Mouse (Mus musculus): ENCODE data around the gene Clstn1.

Gene Clstn1

DNA sequence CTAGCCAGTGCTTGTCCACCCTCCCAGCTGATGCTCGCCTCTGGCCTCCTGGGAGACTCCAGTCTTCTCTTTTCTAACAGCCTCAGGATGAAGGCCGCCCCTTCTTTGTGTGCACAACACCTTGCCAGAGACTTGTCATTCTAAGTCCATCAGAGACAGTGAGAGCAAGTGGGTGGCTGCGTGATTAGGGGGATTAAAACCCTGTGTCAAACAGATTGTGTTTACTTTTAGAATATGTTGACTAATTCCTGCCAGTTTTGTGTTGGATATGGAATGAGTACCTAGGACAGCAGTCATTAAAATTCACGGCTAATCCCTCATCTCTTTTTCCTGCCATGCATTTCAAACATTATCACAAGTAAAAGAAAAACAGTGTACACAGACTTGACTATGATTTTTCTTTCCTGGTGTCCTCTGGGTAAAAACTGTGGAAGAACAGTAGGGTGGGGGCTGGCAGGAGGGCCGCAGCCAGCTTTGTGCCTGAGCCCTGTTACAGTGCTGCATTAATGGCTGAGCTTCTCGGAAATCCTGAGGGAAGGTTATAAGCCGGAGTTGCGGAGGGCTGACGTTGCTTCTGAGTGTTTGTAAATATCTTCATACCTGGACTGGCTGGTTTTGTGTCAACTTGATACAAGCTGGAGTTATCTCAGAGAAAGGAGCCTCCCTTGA is 8.8 kb downstream of the Clstn1 start:
- in situ Hi-C loops (cut with MboI; ENCODE audit: unreplicated experiment in 2 of 2): no loop called here

- in situ Hi-C loops (cut with MboI; ENCODE audit: unreplicated experiment in 2 of 2): no loop called here
Measured at GRCm38 (mm10) chr4:149597641-149598208, 11.5 kb downstream of the Clstn1 start.

GRCm38 (mm10) chr4:149599549-149599948 is 13.3 kb downstream of the Clstn1 start:
- in situ Hi-C loops (cut with MboI; ENCODE audit: unreplicated experiment in 2 of 2): no loop called here

GRCm38 (mm10) chr4:149600130-149600529 is 13.9 kb downstream of the Clstn1 start:
- in situ Hi-C loops (cut with MboI; ENCODE audit: unreplicated experiment in 2 of 2): loop anchor here in 1 of 2 experiments (10.0 to 25.0 kb wide), 2 partner anchors 455 to 512 kb away; partner anchors contain the start of gene Slc2a5

- in situ Hi-C loops (cut with MboI; ENCODE audit: unreplicated experiment in 2 of 2): loop anchor here in 1 of 2 experiments (10.0 to 25.0 kb wide), 2 partner anchors 457 to 511 kb away; partner anchors contain the start of gene Slc2a5
Measured at GRCm38 (mm10) chr4:149601484-149601883, 15.2 kb downstream of the Clstn1 start.

GRCm38 (mm10) chr4:149602236-149602635 is 16.0 kb downstream of the Clstn1 start:
- in situ Hi-C loops (cut with MboI; ENCODE audit: unreplicated experiment in 2 of 2): loop anchor here in 1 of 2 experiments (10.0 to 25.0 kb wide), 2 partner anchors 457 to 510 kb away; partner anchors contain the start of gene Slc2a5

DNA sequence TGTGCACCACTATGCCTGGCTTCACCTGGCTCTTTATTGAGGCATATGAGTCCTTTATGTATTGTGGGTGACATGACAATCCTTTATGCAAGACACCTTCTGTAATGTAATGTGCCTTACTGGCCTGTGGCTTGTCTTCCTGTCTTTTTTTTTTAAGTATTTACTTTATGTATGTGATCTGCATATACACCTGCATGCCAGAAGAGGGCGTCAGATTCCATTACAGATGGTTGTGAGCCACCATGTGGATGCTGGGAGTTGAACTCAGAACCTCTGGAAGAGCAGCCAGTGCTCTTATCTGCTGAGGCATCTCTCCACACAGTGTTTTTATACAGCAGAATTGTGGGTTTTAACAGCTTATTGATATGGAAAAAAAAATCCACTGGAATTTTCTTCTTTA is 17.6 kb downstream of the Clstn1 start:
- in situ Hi-C loops (cut with MboI; ENCODE audit: unreplicated experiment in 2 of 2): loop anchor here in 1 of 2 experiments (10.0 to 25.0 kb wide), 2 partner anchors 459 to 508 kb away; partner anchors contain the start of gene Slc2a5

GRCm38 (mm10) chr4:149604518-149604917 is 18.2 kb downstream of the Clstn1 start:
- in situ Hi-C loops (cut with MboI; ENCODE audit: unreplicated experiment in 2 of 2): loop anchor here in 1 of 2 experiments (10.0 to 25.0 kb wide), 2 partner anchors 460 to 508 kb away; partner anchors contain the start of gene Slc2a5

DNA sequence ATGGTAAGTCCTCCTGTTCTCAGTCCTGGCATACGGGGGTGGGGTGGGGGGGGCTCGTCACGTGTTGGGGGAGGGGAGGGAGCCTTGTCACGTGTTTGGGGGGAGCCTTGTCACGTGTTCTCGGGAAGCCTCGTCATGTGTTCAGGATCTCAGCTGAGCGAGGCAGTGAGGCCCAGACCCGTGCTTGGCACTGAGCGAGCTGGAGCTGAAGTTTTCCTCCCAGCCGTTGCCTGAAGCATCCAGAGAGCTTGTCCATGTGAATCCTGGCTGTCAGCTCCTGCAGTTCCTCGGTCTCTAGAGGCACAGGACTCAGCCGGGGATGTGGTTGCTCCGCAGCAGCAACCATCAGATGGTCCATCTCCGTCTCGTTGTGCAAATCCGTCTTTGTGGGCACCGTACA is 19.8 kb downstream of the Clstn1 start:
- in situ Hi-C loops (cut with MboI; ENCODE audit: unreplicated experiment in 2 of 2): loop anchor here in 1 of 2 experiments (5.0 to 25.0 kb wide), 3 partner anchors 59 to 506 kb away; partner anchors contain the start of gene Slc2a5

DNA sequence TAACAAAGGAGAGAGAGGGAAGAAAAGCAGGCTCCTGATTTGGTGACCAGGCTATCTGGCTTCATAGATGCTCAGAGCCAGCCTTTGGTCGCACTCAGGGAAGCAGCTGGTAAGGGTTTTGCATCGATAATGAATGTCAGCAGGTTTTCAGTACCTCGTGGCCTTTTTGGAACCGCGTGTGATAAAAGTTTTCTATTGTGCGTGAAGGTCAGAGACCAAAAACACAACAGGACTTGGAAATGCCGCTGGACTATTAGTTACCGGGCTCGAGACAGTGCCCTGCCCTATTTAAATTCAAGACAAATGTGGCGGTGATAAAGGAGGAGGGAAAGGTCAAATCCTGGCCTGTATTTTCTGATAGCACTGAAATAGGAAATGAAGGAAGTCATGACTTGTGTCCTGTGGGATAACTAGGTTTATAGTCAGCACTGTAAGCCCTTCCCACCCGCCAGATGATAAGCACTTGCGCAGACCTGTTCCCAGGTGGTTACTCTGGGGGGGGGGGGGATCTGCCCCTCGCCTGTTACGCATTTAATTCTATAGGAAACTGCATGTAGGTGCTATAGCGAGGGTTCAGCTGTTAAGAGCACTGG is 20.6 kb downstream of the Clstn1 start:
- in situ Hi-C loops (cut with MboI; ENCODE audit: unreplicated experiment in 2 of 2): loop anchor here in 1 of 2 experiments (5.0 to 25.0 kb wide), 3 partner anchors 60 to 505 kb away; partner anchors contain the start of gene Slc2a5

DNA sequence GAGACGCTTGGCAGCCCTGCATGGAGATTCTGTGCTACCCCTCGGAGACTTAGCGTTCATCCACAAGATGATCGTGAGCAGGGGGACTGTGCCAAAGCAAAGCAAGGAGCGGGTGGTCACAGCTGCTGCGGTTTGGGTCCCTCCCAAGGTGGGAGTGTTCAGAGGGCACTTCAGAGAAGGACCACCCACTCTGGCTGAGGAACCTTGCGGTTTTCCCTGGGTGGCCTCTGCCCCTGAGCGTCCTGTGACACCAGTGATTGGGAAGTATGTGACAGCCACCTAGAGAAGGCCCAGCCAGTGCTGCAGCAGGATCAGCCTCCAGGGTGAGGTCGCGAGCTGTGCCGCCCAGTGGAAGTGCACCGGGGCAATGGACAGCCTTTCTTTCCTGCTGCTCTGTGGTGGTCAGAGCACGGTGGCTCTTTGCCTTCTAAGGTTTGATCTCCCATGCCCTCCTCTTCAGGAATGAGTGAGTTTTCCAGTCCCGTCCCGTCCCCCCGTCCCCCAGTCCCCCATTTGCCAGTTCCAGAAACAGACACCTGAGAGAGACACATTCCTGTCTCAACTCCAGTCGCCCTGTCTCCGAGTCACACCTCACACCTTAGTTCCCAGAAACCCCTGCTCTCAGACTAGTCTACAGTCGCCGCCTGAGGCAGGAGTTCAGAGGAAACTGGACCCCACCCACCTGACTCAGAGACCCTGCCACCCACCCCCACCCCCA is 21.5 kb downstream of the Clstn1 start:
- in situ Hi-C loops (cut with MboI; ENCODE audit: unreplicated experiment in 2 of 2): loop anchor here in 1 of 2 experiments (5.0 to 25.0 kb wide), 3 partner anchors 60 to 505 kb away; partner anchors contain the start of gene Slc2a5

DNA sequence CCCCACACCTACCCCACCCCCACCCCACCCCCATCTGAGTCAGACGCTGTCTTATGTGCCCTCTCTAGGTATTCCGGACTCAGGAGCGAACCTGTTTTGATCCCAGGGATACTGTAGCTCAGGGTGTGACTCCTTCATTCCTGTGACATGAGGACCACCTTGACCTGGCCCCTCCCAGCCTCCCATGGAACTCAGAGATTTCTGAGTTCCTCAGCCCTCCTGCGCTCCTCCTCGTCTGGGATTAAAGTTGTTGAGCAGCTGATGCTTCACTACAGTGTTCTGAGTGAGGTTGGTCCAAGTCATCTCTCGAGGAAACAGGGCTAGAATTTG is 22.0 kb downstream of the Clstn1 start:
- in situ Hi-C loops (cut with MboI; ENCODE audit: unreplicated experiment in 2 of 2): loop anchor here in 1 of 2 experiments (5.0 to 25.0 kb wide), 3 partner anchors 61 to 504 kb away; partner anchors contain the start of gene Slc2a5

GRCm38 (mm10) chr4:149609256-149610025 is 23.2 kb downstream of the Clstn1 start:
- in situ Hi-C loops (cut with MboI; ENCODE audit: unreplicated experiment in 2 of 2): loop anchor here (5.0 to 25.0 kb wide), 5 partner anchors 62 to 503 kb away; partner anchors contain the start of gene Slc2a5 (in 1 of the 2)

GRCm38 (mm10) chr4:149611376-149612044 is 25.2 kb downstream of the Clstn1 start:
- in situ Hi-C loops (cut with MboI; ENCODE audit: unreplicated experiment in 2 of 2): loop anchor here (5.0 to 25.0 kb wide), 4 partner anchors 64 to 501 kb away; partner anchors contain the start of gene Slc2a5 (in 1 of the 2)

DNA sequence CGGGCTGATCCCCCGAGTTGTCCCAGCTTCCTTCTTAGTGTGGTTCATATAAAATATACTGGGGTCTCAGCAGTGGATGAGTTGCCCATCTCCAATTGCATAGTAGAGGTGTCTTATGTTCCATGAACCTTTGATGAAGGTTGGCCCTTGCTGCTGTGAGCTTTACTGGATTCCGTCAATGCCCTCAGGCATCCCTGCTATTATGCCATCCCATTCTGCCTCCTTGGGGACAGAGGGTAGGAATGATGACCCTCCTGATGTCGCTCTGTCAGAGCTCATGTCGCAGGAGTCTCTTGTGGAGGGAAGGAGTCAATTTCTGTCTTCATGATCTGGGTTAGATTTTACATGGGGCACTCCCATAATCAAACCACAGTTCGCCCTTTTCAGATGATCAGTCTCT is 27.2 kb downstream of the Clstn1 start:
- in situ Hi-C loops (cut with MboI; ENCODE audit: unreplicated experiment in 2 of 2): loop anchor here (5.0 to 25.0 kb wide), 4 partner anchors 66 to 499 kb away; partner anchors contain the start of gene Slc2a5 (in 1 of the 2)

- in situ Hi-C loops (cut with MboI; ENCODE audit: unreplicated experiment in 2 of 2): loop anchor here (5.0 to 25.0 kb wide), 4 partner anchors 68 to 497 kb away; partner anchors contain the start of gene Slc2a5 (in 1 of the 2)
Measured at GRCm38 (mm10) chr4:149614869-149615268, 28.6 kb downstream of the Clstn1 start.

DNA sequence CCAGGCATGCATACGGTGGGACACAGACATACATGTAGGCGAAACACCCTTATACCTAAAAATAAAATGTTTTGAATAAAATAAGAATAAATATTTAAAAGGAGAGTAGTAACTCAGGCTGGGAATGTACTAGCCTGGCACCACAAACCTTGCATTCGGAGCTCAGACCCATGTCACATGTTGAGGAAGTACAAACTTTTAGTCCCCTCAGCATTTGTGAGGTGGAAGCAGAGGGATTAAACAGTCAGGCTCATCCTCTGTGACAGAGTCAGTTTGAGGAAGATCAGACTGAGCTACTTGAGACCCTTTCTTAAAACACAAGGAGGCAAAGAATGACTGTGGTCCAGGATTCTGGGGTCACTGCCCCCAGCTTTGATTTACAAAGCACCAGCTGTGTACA is 30.7 kb downstream of the Clstn1 start:
- in situ Hi-C loops (cut with MboI; ENCODE audit: unreplicated experiment in 2 of 2): loop anchor here (10.0 to 25.0 kb wide), 2 partner anchors 488 to 495 kb away; partner anchors contain the start of gene Slc2a5 (in 1 of the 2)

- in situ Hi-C loops (cut with MboI; ENCODE audit: unreplicated experiment in 2 of 2): loop anchor here (5.0 to 25.0 kb wide), 3 partner anchors 342 to 492 kb away; partner anchors contain the start of gene Slc2a5 (in 1 of the 2)
Measured at GRCm38 (mm10) chr4:149619988-149620387, 33.7 kb downstream of the Clstn1 start.
